Mouse (Mus musculus) thymus, adult 2 months (tissue): ENCODE measurements around the gene Prkcb. TPM values are rescaled to one million over a fixed set of nuclear protein-coding genes. Genes with fewer than 3 reads are reported as not detected.
A peak's percentile ranks its signal among the peaks of the same experiment; 100 is the strongest.

ENCODE experiments used
- DNase-seq: peaks from one replicate; pipeline ENCODE4 v3.0.0; 2021
- H3K27ac ChIP-seq: fragments of 200-500 bp; 2 replicates; pipeline ENCODE4 v1.5.1; 2012; ENCODE audit warnings: low read length, control low read depth; ENCODE audit not compliant: control insufficient read depth, insufficient read depth
- H3K27me3 ChIP-seq: fragments of 200-500 bp; 2 replicates; pipeline ENCODE4 v1.6.1; 2012; ENCODE audit warnings: mild to moderate bottlenecking, low read length, moderate library complexity, mixed read lengths; ENCODE audit not compliant: control insufficient read depth, insufficient read depth
- H3K36me3 ChIP-seq: fragments of 200-500 bp; 2 replicates; pipeline ENCODE4 v1.6.1; 2012; ENCODE audit warnings: mild to moderate bottlenecking, low read length, moderate library complexity; ENCODE audit not compliant: control insufficient read depth, insufficient read depth
- H3K4me1 ChIP-seq: fragments of 200-500 bp; replicated peaks from 2 replicates; pipeline ENCODE4 v1.6.1; 2012; ENCODE audit warnings: low read length; ENCODE audit not compliant: control insufficient read depth, insufficient read depth
- H3K4me3 ChIP-seq: fragments of 200-500 bp; 2 replicates; pipeline ENCODE4 v1.5.1; 2012; ENCODE audit warnings: mild to moderate bottlenecking, low read length, control low read depth, moderate library complexity; ENCODE audit not compliant: control insufficient read depth, insufficient read depth
- CTCF ChIP-seq: fragments of 200-500 bp; IDR thresholded peaks from 2 replicates; pipeline ENCODE4 v1.5.1; 2012; ENCODE audit warnings: mild to moderate bottlenecking, control low read depth, low read length, moderate library complexity, borderline replicate concordance; ENCODE audit not compliant: control insufficient read depth, poor library complexity, insufficient read depth; ENCODE audit errors: extremely low read depth
- POLR2A ChIP-seq: fragments of 200-500 bp; IDR thresholded peaks from 2 replicates; pipeline ENCODE4 v1.6.1; 2012; ENCODE audit warnings: mild to moderate bottlenecking, low read length, control low read depth, moderate library complexity; ENCODE audit not compliant: control insufficient read depth, poor library complexity, insufficient read depth; ENCODE audit errors: extremely low read depth
- WGBS: fragments of 180-500 bp; shearing (Covaris S2); methylation state at CpG from one replicate; pipeline ENCODE4 v1.1.7; 2018; 5-methylcytosine and 5-hydroxymethylcytosine counted together
- polyA plus RNA-seq: library from polyadenylated mRNA; depleted of rRNA; stranded (reverse); fragments of >200 nt; gene quantifications from 2 replicates; pipeline ENCODE4 v1.2.3, GENCODE M21; 2012

Prkcb gene
- polyA plus RNA-seq, 1 experiment: 247 TPM

DNA sequence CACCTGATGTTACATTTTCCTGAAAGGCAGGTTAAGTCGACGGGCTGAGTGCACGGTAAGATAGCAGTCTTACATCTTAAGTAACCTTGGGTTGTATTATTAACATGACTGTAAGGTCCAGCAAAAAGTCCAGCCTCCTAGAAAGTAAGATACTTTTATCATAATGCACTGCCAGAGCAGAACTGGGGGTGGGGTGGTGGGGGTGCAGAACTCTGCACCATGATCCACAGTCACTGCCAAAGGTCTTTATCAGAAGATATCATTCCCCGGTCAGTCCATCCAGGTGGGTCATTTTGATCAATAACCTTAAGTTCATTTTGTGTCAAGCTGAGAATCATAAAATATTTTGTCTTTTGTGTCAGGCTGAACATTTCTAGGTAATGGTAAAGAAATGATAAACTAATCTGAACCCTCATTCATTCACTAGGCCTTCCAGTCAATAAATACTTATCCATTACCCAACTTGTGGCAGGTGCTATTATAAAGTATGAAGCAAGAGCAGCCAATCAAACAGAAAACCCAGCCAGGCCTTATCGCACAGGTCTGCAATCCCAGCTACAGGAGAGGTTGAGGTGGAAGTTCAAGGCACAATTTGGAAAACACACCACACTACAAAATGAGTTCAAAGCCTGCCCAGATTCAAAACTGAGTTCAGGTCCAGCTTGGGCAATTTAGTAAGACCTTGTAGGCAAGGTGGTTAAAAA is 369.0 kb downstream of the Prkcb start:
- Histone ChIP-seq H3K4me1 (no peaks in the 10 kb centered on the region), H3K4me3 (no peak overlapping the region), H3K27me3 (no peaks in the 10 kb centered on the region), H3K27ac (no peak overlapping the region), H3K36me3 (no peaks in the 10 kb centered on the region)
- WGBS: 95% methylated on average over 5 of the region's 5 CpGs
- TF ChIP-seq POLR2A: no peak
- no peak for TF ChIP-seq CTCF
- no peak for DNase-seq

DNA sequence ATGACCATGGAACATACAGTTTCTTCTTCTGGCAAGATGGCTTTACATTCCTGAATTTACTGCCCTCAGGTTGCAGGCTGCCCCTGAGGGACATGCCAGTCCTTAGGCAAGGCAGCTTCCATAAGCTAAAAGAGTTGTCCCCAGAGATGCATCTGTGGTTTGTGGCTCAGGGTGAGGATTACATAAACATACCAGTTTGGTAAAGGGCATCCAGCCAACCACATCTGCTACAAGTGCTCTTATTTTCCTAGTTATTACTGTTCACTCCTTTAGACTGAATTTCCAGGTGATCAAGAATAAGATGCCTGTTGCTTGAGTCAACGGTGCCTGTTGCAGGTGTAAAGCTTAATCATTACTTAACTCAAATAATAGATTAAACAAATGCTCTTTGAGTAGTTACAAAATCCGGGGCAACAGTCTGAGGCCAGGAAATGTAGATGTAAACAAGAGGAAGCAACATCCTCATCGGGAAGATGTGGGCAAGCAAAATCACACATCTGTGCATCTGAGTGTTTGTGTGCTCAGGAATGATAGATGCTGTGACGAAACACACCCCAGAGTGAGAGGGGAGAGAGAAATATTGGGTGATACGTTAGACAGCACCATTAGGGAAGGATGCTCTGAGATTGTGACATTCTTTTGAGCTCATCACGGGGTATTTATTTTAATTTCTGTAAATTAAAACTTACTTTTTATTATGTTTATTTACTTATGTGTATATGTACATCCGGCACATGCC is 376.9 kb downstream of the Prkcb start:
- 49% methylated on average over 7 of the region's 7 CpGs for WGBS
- Histone ChIP-seq H3K36me3 (no peaks in the 10 kb centered on the region), H3K27ac (no peak overlapping the region), H3K4me1 (no peaks in the 10 kb centered on the region), H3K27me3 (no peaks in the 10 kb centered on the region), H3K4me3 (no peak overlapping the region)
- TF ChIP-seq POLR2A: no peak
- no peak for TF ChIP-seq CTCF
- no peak for DNase-seq

GRCm38 (mm10) chr7:122667903-122668302 is 379.4 kb downstream of the Prkcb start:
- H3K36me3 ChIP-seq: no peaks in the 10 kb centered on the region
- H3K27me3 ChIP-seq: no peaks in the 10 kb centered on the region; the same call in 1 of the 2 replicates
- TF ChIP-seq CTCF (no peak), POLR2A (no peak)
- H3K27ac ChIP-seq: no peak overlapping the region
- peak; percentile 26 for DNase-seq
- no peak overlapping the region for H3K4me3 ChIP-seq
- H3K4me1 ChIP-seq: no peaks in the 10 kb centered on the region
- 32% methylated on average over 5 of the region's 5 CpGs for WGBS

DNA sequence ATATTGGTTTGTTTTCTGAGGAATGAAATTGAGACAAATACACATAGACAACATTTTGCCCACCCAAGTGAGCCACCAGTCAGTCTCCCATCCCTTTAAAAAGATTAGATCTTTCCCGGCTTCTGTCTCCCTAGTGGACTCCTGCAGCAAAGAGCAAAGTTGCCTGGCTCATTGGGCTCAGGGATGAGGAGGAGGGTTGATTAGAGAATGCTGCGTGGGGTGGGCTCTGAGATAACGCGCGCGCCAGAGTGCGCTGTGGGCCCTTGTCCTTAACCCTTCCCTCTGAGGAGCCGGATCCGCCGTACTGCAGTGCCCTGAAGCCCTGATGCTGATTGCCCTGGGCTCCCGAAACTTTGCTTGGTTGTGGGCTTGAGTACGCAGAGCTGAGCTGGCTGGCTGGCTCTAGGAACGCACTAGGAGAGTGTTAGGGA is 381.9 kb downstream of the Prkcb start, which contains the start of gene Cacng3:
Gene Cacng3 (plus strand): TSS at position 51 of the 431 bp plus-strand sequence.
- 28% methylated on average over 13 of the region's 13 CpGs for WGBS
- no peak within 1 kb of the TSS for H3K27ac ChIP-seq

DNA sequence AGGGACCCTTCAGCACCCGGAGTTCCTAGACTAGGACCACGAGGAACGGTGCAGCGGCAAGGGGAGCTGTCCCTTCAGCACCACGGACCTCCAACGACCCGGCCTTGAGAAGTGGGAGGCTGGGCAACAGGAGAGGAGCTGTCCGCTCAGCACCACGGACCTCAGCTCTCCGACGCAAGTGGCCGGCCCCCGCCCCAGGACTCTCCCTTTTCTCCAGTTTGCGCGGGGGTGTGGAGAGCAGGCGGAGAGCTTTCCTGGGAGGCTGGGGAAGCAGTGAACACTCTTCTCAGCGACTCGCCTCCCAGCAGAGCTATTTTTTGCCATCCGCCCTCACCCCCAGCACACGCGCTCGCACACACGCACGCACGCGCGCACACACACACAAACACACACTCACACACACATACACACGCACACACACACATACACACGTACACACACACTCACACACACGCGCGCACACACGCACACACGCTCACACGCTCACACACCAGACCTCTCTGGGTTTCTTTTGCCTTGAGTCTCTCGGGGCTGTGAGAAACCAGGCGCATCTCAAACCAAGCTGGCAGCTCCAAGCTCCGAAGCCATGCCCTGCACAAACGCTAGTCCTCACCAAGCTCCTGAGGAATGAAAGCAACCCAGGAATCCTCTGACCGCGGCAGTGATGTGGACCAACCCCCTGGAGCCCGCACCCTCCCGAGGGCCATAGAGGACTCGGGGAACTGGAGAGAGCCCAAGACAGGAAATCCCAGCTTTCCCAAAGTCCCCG is 382.5 kb downstream of the Prkcb start:
- Histone ChIP-seq H3K27me3 (no peaks in the 10 kb centered on the region; the same call in 1 of the 2 replicates), H3K36me3 (no peaks in the 10 kb centered on the region), H3K4me1 (no peaks in the 10 kb centered on the region), H3K27ac (no peak overlapping the region), H3K4me3 (no peak overlapping the region)
- TF ChIP-seq POLR2A (0 out of 2 replicates have a peak, but pooled peaks have one; percentile 29), CTCF (no peak)
- 17% methylated on average over 45 of the region's 45 CpGs for WGBS
- DNase-seq: peak; percentile 60

More for the DNA sequence above, 381.9 kb downstream of the Prkcb start, which contains the start of gene Cacng3:
- Histone ChIP-seq H3K4me1 (no peaks in the 10 kb centered on the region), H3K27me3 (no peaks in the 10 kb centered on the region; the same call in 1 of the 2 replicates), H3K4me3 (no peak within 1 kb of the TSS), H3K36me3 (no peaks in the 10 kb centered on the region)
- TF ChIP-seq POLR2A (no peak), CTCF (no peak)
- no peak for DNase-seq

DNA sequence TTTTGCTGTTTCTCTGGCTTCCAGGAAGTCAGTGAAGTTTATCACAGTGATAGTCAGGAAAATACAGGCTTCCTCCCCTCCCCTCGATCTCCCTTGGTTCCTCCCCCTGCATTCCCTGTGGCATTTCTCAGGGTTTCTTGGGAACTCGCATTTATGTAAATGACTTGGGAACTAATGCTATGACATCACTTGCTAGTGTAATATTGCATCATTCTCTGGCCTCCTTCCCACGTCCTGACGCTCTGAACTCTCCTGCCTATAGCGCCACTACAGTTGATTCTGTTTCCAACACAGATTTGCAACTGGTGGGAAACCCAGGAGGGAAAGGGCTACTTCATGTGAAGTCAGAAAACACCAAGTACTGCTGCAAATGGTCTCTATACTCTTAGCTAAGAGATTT is 384.4 kb downstream of the Prkcb start:
- TF ChIP-seq POLR2A (no peak), CTCF (no peak)
- no peaks in the 10 kb centered on the region; the same call in 1 of the 2 replicates for H3K27me3 ChIP-seq
- H3K27ac ChIP-seq: no peak overlapping the region
- no peaks in the 10 kb centered on the region for H3K36me3 ChIP-seq
- WGBS: 62% methylated on average over 5 of the region's 5 CpGs
- H3K4me3 ChIP-seq: no peak overlapping the region
- no peaks in the 10 kb centered on the region for H3K4me1 ChIP-seq
- no peak for DNase-seq
